Mouse (Mus musculus) brain, embryonic 14.5 days (tissue): ENCODE measurements at regions not wholly inside any gene's neighbourhood (a gene's known extent, or its start where the extent isn't known, plus 50 kb on each side); places are given as distances from the start of the nearest gene placed in this dataset.

ENCODE experiments used
- CTCF ChIP-seq: fragments of 200-500 bp; IDR thresholded peaks from 2 replicates; pipeline ENCODE4 v1.5.1; 2012; ENCODE audit warnings: inconsistent platforms, mild to moderate bottlenecking, moderate library complexity, borderline replicate concordance; ENCODE audit not compliant: insufficient read depth, insufficient read length; ENCODE audit errors: extremely low read depth
- POLR2A ChIP-seq: fragments of 200-500 bp; IDR thresholded peaks from 2 replicates; pipeline ENCODE4 v1.6.1; 2012; ENCODE audit warnings: mild to moderate bottlenecking, inconsistent platforms, borderline replicate concordance; ENCODE audit not compliant: poor library complexity, insufficient read depth, insufficient read length, severe bottlenecking; ENCODE audit errors: extremely low read depth

DNA sequence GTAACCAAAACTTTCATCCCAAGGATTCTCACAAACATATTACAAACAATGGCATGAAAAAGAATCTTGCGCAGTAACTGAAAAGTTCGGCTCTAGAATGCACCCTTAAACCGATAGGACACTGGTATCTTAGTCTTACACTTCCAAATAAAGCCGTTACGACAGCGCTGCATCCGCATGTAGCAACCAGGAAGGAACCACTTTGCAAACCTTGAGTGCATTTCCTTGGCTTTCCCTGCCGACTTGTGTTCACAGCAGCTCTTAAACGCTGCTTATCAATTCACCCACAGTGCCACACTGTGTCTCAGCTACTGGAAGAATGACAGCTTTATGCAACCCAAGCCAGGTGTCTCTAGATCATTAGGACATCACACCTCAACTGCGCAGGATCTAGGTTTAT, 202.3 kb upstream of the Arid1b start:
- no peak for TF ChIP-seq CTCF
- no peak for TF ChIP-seq POLR2A
